In genomic region chr2:157560302-157560701, GRCm38 (mm10) we compare ENCODE assay signal across 8 mouse cellular contexts. TPM values are rescaled to one million over a fixed set of nuclear protein-coding genes. Genes with fewer than 3 reads are reported as not detected.
DNase-seq lines count a peak whose midpoint lies in the region; ATAC-seq and TF ChIP-seq lines count a peak whose summit lies in the region.

No protein-coding gene starts in this region.

- TF ChIP-seq CTCF in cerebellum, adult 2 months (IDR thresholded peaks at IDR 0.05; ENCODE audit: borderline replicate concordance, insufficient read depth, low read depth, low read length), result no peak

- H3K4me1 ChIP-seq in cerebellum, adult 2 months (ENCODE audit: control insufficient read depth, insufficient read depth, low read length), result peaks cover 26% of the 10 kb centered on the region
- peaks cover 10% of the 10 kb centered on the region; the same call in 1 of the 2 replicates for H3K4me1 ChIP-seq in liver, embryonic 11.5 days (replicated peaks; ENCODE audit: control insufficient read depth, insufficient read depth, low read length)

- WGBS in cerebellum, adult 2 months, result 34% methylated on average over 33 of the region's 33 CpGs
- WGBS in liver, embryonic 11.5 days, result 52% methylated on average over 33 of the region's 33 CpGs

- H3K4me3 ChIP-seq in cerebellum, adult 2 months (replicated peaks; ENCODE audit: insufficient read depth, low read depth, low read length), result peak overlapping the region; percentile 21
- H3K4me3 ChIP-seq in liver, embryonic 11.5 days (ENCODE audit: low read depth, low read length), result peak overlapping the region; percentile 50

- H3K27ac ChIP-seq in cerebellum, adult 2 months (ENCODE audit: insufficient read depth, low read length), result no peak overlapping the region
- no peak overlapping the region for H3K27ac ChIP-seq in liver, embryonic 11.5 days (ENCODE audit: low read depth, low read length)

- H3K36me3 ChIP-seq in liver, embryonic 11.5 days (ENCODE audit: control insufficient read depth, insufficient read depth, low read length), result peaks cover 35% of the 10 kb centered on the region

- peak overlapping the region; percentile 53 for H3K9ac ChIP-seq in liver, embryonic 11.5 days (ENCODE audit: low read depth, low read length)

- no peaks in the 10 kb centered on the region for H3K27me3 ChIP-seq in cerebellum, adult 2 months (ENCODE audit: control insufficient read depth, insufficient read depth, low read length)
- peaks cover 21% of the 10 kb centered on the region for H3K27me3 ChIP-seq in liver, embryonic 11.5 days (replicated peaks; ENCODE audit: control insufficient read depth, insufficient read depth, low read length)

- peaks cover 15% of the 10 kb centered on the region for H3K9me3 ChIP-seq in liver, embryonic 11.5 days (ENCODE audit: control insufficient read depth, low read length)

- no peak for TF ChIP-seq POLR2A in cerebellum, adult 2 months (IDR thresholded peaks at IDR 0.05; ENCODE audit: borderline replicate concordance, insufficient read depth, low read length)

- H3K4me2 ChIP-seq in liver, embryonic 11.5 days, result peak overlapping the region; percentile 62

- no peak for ATAC-seq in liver, embryonic 11.5 days (replicated peaks; ENCODE audit: low FRiP score)

- DNase-seq in cerebellum, adult 2 months, result no peak
- DNase-seq in cerebellum, postnatal 36 days, result no peak
- DNase-seq in right cerebral cortex, postnatal 4 days, result peak; percentile 34
- DNase-seq in right cerebral cortex, adult 2 months (ENCODE audit: low spot score in 2 of 2), result no peak
- no peak for DNase-seq in liver, embryonic 11.5 days (ENCODE audit: low spot score)
- no peak for DNase-seq in frontal cortex, postnatal 25 days (ENCODE audit: low spot score in 2 of 2)
- no peak for DNase-seq in gastrocnemius, adult 18-20 months (ENCODE audit: low spot score)
- no peak for DNase-seq in cerebellum, adult 11 months

RNA-seq across cellular contexts. Expression of gene Nnat, which starts 0.4 kb away (rescaled TPM):
- 162 and 198 TPM in 2 replicates for polyA plus RNA-seq in cerebellum, adult 2 months (2012; rRNA removed)
- 143 and 171 TPM in 2 replicates for polyA plus RNA-seq in liver, embryonic 11.5 days (2014; fragmentation: Nextera tagmentation; extraction: Ambion mirVana)
- total RNA-seq in gastrocnemius, adult 18-20 months (2021), result 10 to 100 TPM in 1 of 2 experiments, 1 to 10 TPM in 1; 1.6 to 16.4 TPM

RNA-seq across cellular contexts. Expression of gene Blcap, which starts 10.8 kb away (rescaled TPM):
- 124 and 133 TPM in 2 replicates for polyA plus RNA-seq in cerebellum, adult 2 months (2012; rRNA removed)
- 25.9 and 26.2 TPM in 2 replicates for polyA plus RNA-seq in liver, embryonic 11.5 days (2014; fragmentation: Nextera tagmentation; extraction: Ambion mirVana)
- total RNA-seq in gastrocnemius, adult 18-20 months (2021), result 10 to 100 TPM; 28.0 to 36.7 TPM
